Mouse (Mus musculus): ENCODE data around the gene Wipi2. TPM values are rescaled to one million over a fixed set of nuclear protein-coding genes. Genes with fewer than 3 reads are reported as not detected.

Wipi2 gene
- polyA plus RNA-seq, 1 experiment = 32.1 TPM

GRCm38 (mm10) chr5:142716056-142716455, 88.6 kb downstream of the Wipi2 start:
- Histone ChIP-seq H3K36me3 (ENCODE audit: control insufficient read depth, insufficient read depth, low read length) (no peaks in the 10 kb centered on the region), H3K27ac (ENCODE audit: insufficient read depth, low read length) (no peak overlapping the region), H3K4me3 (ENCODE audit: extremely low read depth, insufficient read depth, insufficient read length) (no peak overlapping the region), H3K4me1 (ENCODE audit: control insufficient read depth, insufficient read depth, insufficient read length) (no peaks in the 10 kb centered on the region), H3K27me3 (ENCODE audit: control insufficient read depth, insufficient read depth, low read length) (no peaks in the 10 kb centered on the region)
- 78% methylated on average over 6 of the region's 6 CpGs for WGBS
- no peak for DNase-seq (ENCODE audit: low read depth in 1 of 2, low spot score in 2 of 2)
- TF ChIP-seq POLR2A (IDR thresholded peaks at IDR 0.05; ENCODE audit: low read depth, low read length) = no peak
- TF ChIP-seq CTCF (IDR thresholded peaks at IDR 0.05; ENCODE audit: extremely low read depth, insufficient read depth, insufficient read length, insufficient replicate concordance) = no peak

- TF ChIP-seq CTCF (IDR thresholded peaks at IDR 0.05; ENCODE audit: extremely low read depth, insufficient read depth, insufficient read length, insufficient replicate concordance) (peak; percentile 85; the same call in 1 of the 2 replicates), POLR2A (IDR thresholded peaks at IDR 0.05; ENCODE audit: low read depth, low read length) (no peak)
- Histone ChIP-seq H3K27me3 (ENCODE audit: control insufficient read depth, insufficient read depth, low read length) (no peaks in the 10 kb centered on the region), H3K27ac (ENCODE audit: insufficient read depth, low read length) (no peak overlapping the region), H3K4me3 (ENCODE audit: extremely low read depth, insufficient read depth, insufficient read length) (no peak overlapping the region), H3K36me3 (ENCODE audit: control insufficient read depth, insufficient read depth, low read length) (no peaks in the 10 kb centered on the region), H3K4me1 (ENCODE audit: control insufficient read depth, insufficient read depth, insufficient read length) (no peaks in the 10 kb centered on the region)
- 21% methylated on average over 4 of the region's 4 CpGs for WGBS
- DNase-seq (ENCODE audit: low read depth in 1 of 2, low spot score in 2 of 2) = peak in 1 of 2 experiments; percentile 68
Observed at GRCm38 (mm10) chr5:142718037-142718436, 90.5 kb downstream of the Wipi2 start.

GRCm38 (mm10) chr5:142718486-142718885, 91.0 kb downstream of the Wipi2 start:
- Histone ChIP-seq H3K27ac (ENCODE audit: insufficient read depth, low read length) (no peak overlapping the region), H3K4me1 (ENCODE audit: control insufficient read depth, insufficient read depth, insufficient read length) (no peaks in the 10 kb centered on the region), H3K4me3 (ENCODE audit: extremely low read depth, insufficient read depth, insufficient read length) (no peak overlapping the region), H3K36me3 (ENCODE audit: control insufficient read depth, insufficient read depth, low read length) (no peaks in the 10 kb centered on the region), H3K27me3 (ENCODE audit: control insufficient read depth, insufficient read depth, low read length) (no peaks in the 10 kb centered on the region)
- DNase-seq (ENCODE audit: low read depth in 1 of 2, low spot score in 2 of 2) = no peak
- WGBS = 73% methylated on average over 25 of the region's 25 CpGs
- no peak for TF ChIP-seq CTCF (IDR thresholded peaks at IDR 0.05; ENCODE audit: extremely low read depth, insufficient read depth, insufficient read length, insufficient replicate concordance)

- Histone ChIP-seq H3K4me3 (ENCODE audit: extremely low read depth, insufficient read depth, insufficient read length) (no peak overlapping the region), H3K27ac (ENCODE audit: insufficient read depth, low read length) (no peak overlapping the region), H3K27me3 (ENCODE audit: control insufficient read depth, insufficient read depth, low read length) (no peaks in the 10 kb centered on the region), H3K36me3 (ENCODE audit: control insufficient read depth, insufficient read depth, low read length) (no peaks in the 10 kb centered on the region), H3K4me1 (ENCODE audit: control insufficient read depth, insufficient read depth, insufficient read length) (peaks cover 3% of the 10 kb centered on the region; the same call in 1 of the 2 replicates)
- 83% methylated on average over 13 of the region's 13 CpGs for WGBS
- no peak for DNase-seq (ENCODE audit: low read depth in 1 of 2, low spot score in 2 of 2)
- TF ChIP-seq CTCF (IDR thresholded peaks at IDR 0.05; ENCODE audit: extremely low read depth, insufficient read depth, insufficient read length, insufficient replicate concordance) (no peak), POLR2A (IDR thresholded peaks at IDR 0.05; ENCODE audit: low read depth, low read length) (no peak)
Observed at GRCm38 (mm10) chr5:142719897-142720296, 92.4 kb downstream of the Wipi2 start.

Other genes starting within 250 kb of the Wipi2 start
- gene Foxk1, start 226.2 kb upstream of the Wipi2 start, polyA plus RNA-seq (2012; rRNA removed) = 39.2 and 133 TPM in 2 replicates
- 58.4 and 74.0 TPM in 2 replicates for gene Ap5z1, start 163.8 kb upstream of the Wipi2 start, polyA plus RNA-seq (2012; rRNA removed)
- gene Papolb, start 97.6 kb upstream of the Wipi2 start, polyA plus RNA-seq (2012; rRNA removed) = not detected in 2 replicates
- 0.25 and 0.45 TPM in 2 replicates for gene Radil, start 76.6 kb upstream of the Wipi2 start, polyA plus RNA-seq (2012; rRNA removed)
- 0.18 TPM in 1 of 2 replicates, not detected in the other for gene Mmd2, start 18.9 kb upstream of the Wipi2 start, polyA plus RNA-seq (2012; rRNA removed)
- 9.7 and 12.9 TPM in 2 replicates for gene Slc29a4, start 64.8 kb downstream of the Wipi2 start, polyA plus RNA-seq (2012; rRNA removed)
- gene Tnrc18, start 190.0 kb downstream of the Wipi2 start, polyA plus RNA-seq (2012; rRNA removed) = 37.3 and 47.1 TPM in 2 replicates